Mouse (Mus musculus): ENCODE results near the gene Pigh. TPM values are rescaled to one million over a fixed set of nuclear protein-coding genes. Genes with fewer than 3 reads are reported as not detected.

The Pigh gene
- polyA plus RNA-seq, 1 experiment from 2014 or later, result 25.4 TPM

- peak overlapping the region; percentile 6; the same call in 1 of the 2 replicates for H3K27ac ChIP-seq
- WGBS, result 71% methylated on average over 7 of the region's 7 CpGs
- H3K4me3 ChIP-seq, result no peak overlapping the region
- peaks cover 31% of the 10 kb centered on the region for H3K36me3 ChIP-seq
- H3K4me1 ChIP-seq, result peaks cover 14% of the 10 kb centered on the region
- no peaks in the 10 kb centered on the region for H3K9me3 ChIP-seq
- DNase-seq (ENCODE audit: low spot score), result no peak
- H3K27me3 ChIP-seq (ENCODE audit: insufficient read depth, poor library complexity, severe bottlenecking), result no peaks in the 10 kb centered on the region
Measured at GRCm38 (mm10) chr12:79060766-79061652, 28.4 kb downstream of the Pigh start.

- H3K4me3 ChIP-seq, result no peak overlapping the region
- WGBS, result 88% methylated on average over 9 of the region's 9 CpGs
Measured at GRCm38 (mm10) chr12:79060134-79060533, 29.3 kb downstream of the Pigh start.

GRCm38 (mm10) chr12:79059573-79059972, 29.9 kb downstream of the Pigh start:
- no peak overlapping the region for H3K4me3 ChIP-seq
- no peaks in the 10 kb centered on the region for H3K9me3 ChIP-seq
- no peak overlapping the region for H3K27ac ChIP-seq
- peaks cover 23% of the 10 kb centered on the region for H3K4me1 ChIP-seq
- WGBS, result 72% methylated on average over 6 of the region's 6 CpGs
- no peak for DNase-seq (ENCODE audit: low spot score)
- H3K27me3 ChIP-seq (ENCODE audit: insufficient read depth, poor library complexity, severe bottlenecking), result no peaks in the 10 kb centered on the region
- peaks cover 30% of the 10 kb centered on the region for H3K36me3 ChIP-seq

More at GRCm38 (mm10) chr12:79060134-79060533, 29.3 kb downstream of the Pigh start:
- Histone ChIP-seq H3K27ac (peak overlapping the region; percentile 6; the same call in 1 of the 2 replicates), H3K36me3 (peaks cover 30% of the 10 kb centered on the region), H3K4me1 (peaks cover 17% of the 10 kb centered on the region), H3K9me3 (no peaks in the 10 kb centered on the region), H3K27me3 (ENCODE audit: insufficient read depth, poor library complexity, severe bottlenecking) (no peaks in the 10 kb centered on the region)
- DNase-seq (ENCODE audit: low spot score), result no peak

- DNase-seq (ENCODE audit: low spot score), result peak; percentile 90
- peaks cover 38% of the 10 kb centered on the region for H3K36me3 ChIP-seq
- H3K27ac ChIP-seq, result peak overlapping the region; percentile 84
- no peaks in the 10 kb centered on the region for H3K9me3 ChIP-seq
- WGBS, result 46% methylated on average over 7 of the region's 7 CpGs
- H3K4me3 ChIP-seq, result no peak overlapping the region
- H3K4me1 ChIP-seq, result peaks cover 18% of the 10 kb centered on the region
- H3K27me3 ChIP-seq (ENCODE audit: insufficient read depth, poor library complexity, severe bottlenecking), result no peaks in the 10 kb centered on the region
Measured at GRCm38 (mm10) chr12:79055276-79055675, 34.2 kb downstream of the Pigh start.

- 85% methylated on average over 2 of the region's 2 CpGs for WGBS
- DNase-seq (ENCODE audit: low spot score), result no peak
- Histone ChIP-seq H3K4me3 (no peak overlapping the region), H3K4me1 (peaks cover 18% of the 10 kb centered on the region), H3K9me3 (no peaks in the 10 kb centered on the region), H3K36me3 (peaks cover 45% of the 10 kb centered on the region), H3K27me3 (ENCODE audit: insufficient read depth, poor library complexity, severe bottlenecking) (no peaks in the 10 kb centered on the region), H3K27ac (no peak overlapping the region)
Measured at GRCm38 (mm10) chr12:79052073-79052472, 37.4 kb downstream of the Pigh start.

- WGBS, result 77% methylated on average over 3 of the region's 3 CpGs
- H3K36me3 ChIP-seq, result peaks cover 44% of the 10 kb centered on the region
- no peaks in the 10 kb centered on the region for H3K9me3 ChIP-seq
- H3K27me3 ChIP-seq (ENCODE audit: insufficient read depth, poor library complexity, severe bottlenecking), result no peaks in the 10 kb centered on the region
- H3K4me1 ChIP-seq, result peaks cover 18% of the 10 kb centered on the region
- no peak for DNase-seq (ENCODE audit: low spot score)
- no peak overlapping the region for H3K27ac ChIP-seq
- no peak overlapping the region for H3K4me3 ChIP-seq
Measured at GRCm38 (mm10) chr12:79050545-79051212, 38.8 kb downstream of the Pigh start.

- peaks cover 45% of the 10 kb centered on the region for H3K36me3 ChIP-seq
- H3K9me3 ChIP-seq, result no peaks in the 10 kb centered on the region
- DNase-seq (ENCODE audit: low spot score), result no peak
- no peaks in the 10 kb centered on the region for H3K27me3 ChIP-seq (ENCODE audit: insufficient read depth, poor library complexity, severe bottlenecking)
- H3K4me3 ChIP-seq, result no peak overlapping the region
- H3K4me1 ChIP-seq, result peaks cover 11% of the 10 kb centered on the region
- no peak overlapping the region for H3K27ac ChIP-seq
- WGBS, result 85% methylated on average over 2 of the region's 2 CpGs
Measured at GRCm38 (mm10) chr12:79049807-79050206, 39.6 kb downstream of the Pigh start.

GRCm38 (mm10) chr12:79048898-79049297, 40.6 kb downstream of the Pigh start:
- no peak for DNase-seq (ENCODE audit: low spot score)
- 38% methylated on average over 1 of the region's 1 CpGs for WGBS
- H3K27me3 ChIP-seq (ENCODE audit: insufficient read depth, poor library complexity, severe bottlenecking), result no peaks in the 10 kb centered on the region
- H3K9me3 ChIP-seq, result no peaks in the 10 kb centered on the region
- H3K4me3 ChIP-seq, result no peak overlapping the region
- peaks cover 40% of the 10 kb centered on the region for H3K36me3 ChIP-seq
- no peak overlapping the region for H3K27ac ChIP-seq
- peaks cover 5% of the 10 kb centered on the region; the same call in 1 of the 2 replicates for H3K4me1 ChIP-seq

GRCm38 (mm10) chr12:79047203-79047602, 42.2 kb downstream of the Pigh start:
- no peak overlapping the region for H3K27ac ChIP-seq
- no peak for DNase-seq (ENCODE audit: low spot score)
- H3K36me3 ChIP-seq, result peaks cover 47% of the 10 kb centered on the region
- H3K4me1 ChIP-seq, result no peaks in the 10 kb centered on the region
- H3K27me3 ChIP-seq (ENCODE audit: insufficient read depth, poor library complexity, severe bottlenecking), result no peaks in the 10 kb centered on the region
- H3K9me3 ChIP-seq, result no peaks in the 10 kb centered on the region
- H3K4me3 ChIP-seq, result no peak overlapping the region
- WGBS, result 82% methylated on average over 7 of the region's 7 CpGs

- Histone ChIP-seq H3K27me3 (ENCODE audit: insufficient read depth, poor library complexity, severe bottlenecking) (no peaks in the 10 kb centered on the region), H3K9me3 (no peaks in the 10 kb centered on the region), H3K4me3 (no peak overlapping the region), H3K4me1 (no peaks in the 10 kb centered on the region), H3K36me3 (peaks cover 52% of the 10 kb centered on the region), H3K27ac (no peak overlapping the region)
- WGBS, result 80% methylated on average over 6 of the region's 6 CpGs
- DNase-seq (ENCODE audit: low spot score), result no peak
Measured at GRCm38 (mm10) chr12:79046171-79046570, 43.3 kb downstream of the Pigh start.

GRCm38 (mm10) chr12:79044668-79045067, 44.8 kb downstream of the Pigh start:
- no peak overlapping the region for H3K4me3 ChIP-seq
- WGBS, result 55% methylated on average over 8 of the region's 8 CpGs
- H3K36me3 ChIP-seq, result peaks cover 44% of the 10 kb centered on the region
- no peaks in the 10 kb centered on the region for H3K9me3 ChIP-seq
- H3K4me1 ChIP-seq, result 0 out of 2 replicates have a peak, but pooled peaks cover 2% of the 10 kb centered on the region
- no peaks in the 10 kb centered on the region for H3K27me3 ChIP-seq (ENCODE audit: insufficient read depth, poor library complexity, severe bottlenecking)
- no peak overlapping the region for H3K27ac ChIP-seq
- DNase-seq (ENCODE audit: low spot score), result no peak

- no peaks in the 10 kb centered on the region for H3K9me3 ChIP-seq
- DNase-seq (ENCODE audit: low spot score), result no peak
- H3K27me3 ChIP-seq (ENCODE audit: insufficient read depth, poor library complexity, severe bottlenecking), result no peaks in the 10 kb centered on the region
- H3K4me3 ChIP-seq, result no peak overlapping the region
- no peak overlapping the region for H3K27ac ChIP-seq
- H3K4me1 ChIP-seq, result 0 out of 2 replicates have a peak, but pooled peaks cover 5% of the 10 kb centered on the region
- H3K36me3 ChIP-seq, result peaks cover 37% of the 10 kb centered on the region
Measured at GRCm38 (mm10) chr12:79041436-79041835, 48.0 kb downstream of the Pigh start.

- Histone ChIP-seq H3K36me3 (peaks cover 31% of the 10 kb centered on the region), H3K27ac (no peak overlapping the region), H3K4me1 (0 out of 2 replicates have a peak, but pooled peaks cover 5% of the 10 kb centered on the region), H3K4me3 (no peak overlapping the region), H3K9me3 (no peaks in the 10 kb centered on the region), H3K27me3 (ENCODE audit: insufficient read depth, poor library complexity, severe bottlenecking) (no peaks in the 10 kb centered on the region)
- DNase-seq (ENCODE audit: low spot score), result no peak
- WGBS, result 74% methylated on average over 11 of the region's 11 CpGs
Measured at GRCm38 (mm10) chr12:79040201-79040827, 49.1 kb downstream of the Pigh start.
